Mouse (Mus musculus): ENCODE data around the gene Chst1. TPM values are rescaled to one million over a fixed set of nuclear protein-coding genes. Genes with fewer than 3 reads are reported as not detected.

Gene Chst1
- total and polyA plus RNA-seq, 2 experiments from 2014 or later = 40.4 to 47.4 TPM

DNA sequence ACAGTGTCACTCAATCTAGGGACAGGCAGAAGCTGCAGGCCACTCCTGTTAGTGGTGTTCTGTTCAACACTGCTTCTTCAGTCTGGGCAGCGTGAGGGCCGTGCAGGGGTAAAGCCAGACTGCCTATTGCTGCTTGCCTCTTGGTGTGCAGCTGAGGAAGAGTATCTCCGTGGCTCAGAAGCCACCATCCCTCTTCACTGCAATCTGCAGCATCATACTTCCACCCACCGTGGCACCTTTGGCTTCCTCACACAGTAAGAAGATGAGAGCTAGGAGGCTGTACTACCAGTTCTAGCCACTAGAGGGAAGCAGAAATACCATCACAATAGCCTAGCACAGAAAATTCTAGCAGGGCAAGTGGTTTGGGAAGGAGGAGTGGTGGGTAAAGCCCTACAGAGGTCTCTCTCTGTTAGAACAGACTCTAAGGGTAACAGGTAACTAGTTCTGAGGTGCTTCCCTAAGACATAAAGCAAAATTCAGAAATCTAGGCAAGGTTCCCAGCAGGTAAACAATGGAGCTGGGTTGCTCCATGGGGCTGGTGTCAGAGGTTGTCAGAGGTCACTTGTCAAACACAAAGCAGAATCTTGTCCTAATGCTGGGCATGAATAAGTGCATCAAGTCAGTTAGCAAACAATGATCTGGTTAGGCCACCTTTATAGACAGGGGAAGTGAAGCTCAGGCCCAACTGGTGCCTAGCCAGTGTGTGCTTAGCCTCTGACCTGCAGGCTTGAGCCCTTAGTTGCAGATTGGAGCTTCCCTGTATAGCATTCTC lies 9.5 kb downstream of the Chst1 start:
- Histone ChIP-seq H3K4me1 (ENCODE audit: insufficient read depth) (no peaks in the 10 kb centered on the region), H3K27ac (ENCODE audit: low read depth, low read length) (no peak overlapping the region), H3K9me3 (ENCODE audit: low read length) (no peaks in the 10 kb centered on the region), H3K4me3 (ENCODE audit: low read depth, low read length) (no peak overlapping the region), H3K27me3 (ENCODE audit: insufficient read depth, low read length) (no peaks in the 10 kb centered on the region), H3K36me3 (ENCODE audit: insufficient read depth) (peaks cover 17% of the 10 kb centered on the region), H3K9ac (no peak overlapping the region), H3K4me2 (ENCODE audit: low read depth) (no peak overlapping the region)
- WGBS = 43% methylated on average over 4 of the region's 4 CpGs
- ATAC-seq = peak; percentile 79
- DNase-seq = peak; percentile 93
- TF ChIP-seq CTCF (IDR thresholded peaks at IDR 0.05; ENCODE audit: low read depth) = peak; percentile 98

DNA sequence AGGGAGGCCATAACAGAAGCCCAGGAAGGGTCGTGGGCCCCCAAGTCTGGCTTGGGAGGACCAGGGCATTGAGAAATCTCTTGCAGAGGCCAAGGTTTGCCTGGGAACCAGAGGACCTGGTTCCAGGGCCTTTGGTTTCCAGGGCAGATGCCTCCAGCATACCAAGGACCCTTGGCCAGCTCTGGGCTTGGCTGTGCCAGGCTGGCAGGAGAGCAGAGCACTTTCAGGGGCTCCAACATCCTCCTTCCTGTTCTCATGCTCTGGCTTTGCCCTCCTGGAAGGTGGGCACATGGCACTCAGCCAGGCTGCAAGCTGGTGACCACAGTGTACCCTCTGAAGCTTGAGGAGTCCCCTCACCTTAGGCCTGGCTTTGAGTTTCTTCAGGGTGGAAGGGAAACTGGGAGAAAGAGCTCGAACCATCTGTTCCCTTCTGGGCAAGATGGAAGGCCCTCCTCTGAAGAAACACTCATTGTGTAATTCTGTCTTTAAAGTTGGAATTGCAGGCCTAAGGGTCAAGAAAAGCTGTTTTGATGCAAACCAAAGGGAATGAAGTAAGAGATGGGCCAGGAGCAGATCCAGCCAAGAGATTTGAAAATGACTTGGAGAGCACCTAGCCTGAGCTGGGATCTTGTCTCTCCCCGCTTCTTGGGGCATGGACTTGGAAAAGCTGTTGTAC lies 10.3 kb downstream of the Chst1 start:
- no peak for DNase-seq
- Histone ChIP-seq H3K4me1 (ENCODE audit: insufficient read depth) (no peaks in the 10 kb centered on the region), H3K27ac (ENCODE audit: low read depth, low read length) (no peak overlapping the region), H3K9ac (no peak overlapping the region), H3K27me3 (ENCODE audit: insufficient read depth, low read length) (no peaks in the 10 kb centered on the region), H3K4me3 (ENCODE audit: low read depth, low read length) (no peak overlapping the region), H3K9me3 (ENCODE audit: low read length) (no peaks in the 10 kb centered on the region), H3K36me3 (ENCODE audit: insufficient read depth) (peaks cover 25% of the 10 kb centered on the region), H3K4me2 (ENCODE audit: low read depth) (no peak overlapping the region)
- 78% methylated on average over 3 of the region's 3 CpGs for WGBS
- ATAC-seq = no peak; the same call in 1 of the 2 replicates
- no peak for TF ChIP-seq CTCF (IDR thresholded peaks at IDR 0.05; ENCODE audit: low read depth)

DNA sequence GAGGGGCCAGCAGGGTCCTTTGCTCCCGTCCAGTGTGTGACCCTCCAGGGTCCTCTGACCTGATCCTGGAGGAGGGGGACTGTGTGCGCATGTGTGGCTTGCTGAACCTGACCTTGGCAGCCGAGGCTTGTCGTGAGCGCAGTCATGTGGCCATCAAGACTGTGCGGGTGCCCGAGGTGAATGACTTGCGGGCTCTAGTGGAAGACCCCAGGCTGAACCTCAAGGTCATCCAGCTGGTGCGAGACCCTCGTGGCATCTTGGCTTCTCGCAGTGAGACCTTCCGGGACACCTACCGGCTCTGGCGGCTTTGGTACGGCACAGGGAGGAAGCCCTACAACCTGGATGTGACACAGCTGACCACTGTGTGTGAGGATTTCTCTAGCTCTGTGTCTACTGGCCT lies 14.1 kb downstream of the Chst1 start:
- no peak overlapping the region for H3K4me2 ChIP-seq (ENCODE audit: low read depth)
- H3K4me1 ChIP-seq (ENCODE audit: insufficient read depth) = no peaks in the 10 kb centered on the region
- DNase-seq = no peak
- no peaks in the 10 kb centered on the region for H3K27me3 ChIP-seq (ENCODE audit: insufficient read depth, low read length)
- TF ChIP-seq CTCF (IDR thresholded peaks at IDR 0.05; ENCODE audit: low read depth) = no peak
- H3K9me3 ChIP-seq (ENCODE audit: low read length) = no peaks in the 10 kb centered on the region
- no peak overlapping the region for H3K9ac ChIP-seq
- WGBS = 96% methylated on average over 15 of the region's 15 CpGs
- ATAC-seq = no peak
- no peak overlapping the region for H3K4me3 ChIP-seq (ENCODE audit: low read depth, low read length)
- peaks cover 26% of the 10 kb centered on the region for H3K36me3 ChIP-seq (ENCODE audit: insufficient read depth)
- no peak overlapping the region for H3K27ac ChIP-seq (ENCODE audit: low read depth, low read length)

DNA sequence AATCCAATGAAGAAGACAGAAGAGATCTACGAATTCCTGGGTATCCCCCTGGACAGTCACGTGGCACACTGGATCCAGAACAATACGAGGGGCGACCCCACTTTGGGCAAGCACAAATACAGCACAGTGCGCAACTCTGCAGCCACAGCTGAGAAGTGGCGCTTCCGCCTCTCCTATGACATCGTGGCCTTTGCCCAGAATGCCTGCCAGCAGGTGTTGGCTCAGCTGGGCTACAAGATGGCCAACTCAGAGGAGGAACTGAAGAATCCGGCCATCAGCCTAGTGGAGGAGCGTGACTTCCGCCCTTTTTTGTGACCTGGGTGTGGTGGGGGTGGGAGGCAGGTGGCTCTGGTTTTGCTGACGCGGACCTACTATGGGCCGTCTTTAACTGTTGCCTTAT lies 14.6 kb downstream of the Chst1 start:
- Histone ChIP-seq H3K27me3 (ENCODE audit: insufficient read depth, low read length) (no peaks in the 10 kb centered on the region), H3K4me3 (ENCODE audit: low read depth, low read length) (no peak overlapping the region), H3K4me1 (ENCODE audit: insufficient read depth) (no peaks in the 10 kb centered on the region), H3K9ac (no peak overlapping the region), H3K9me3 (ENCODE audit: low read length) (no peaks in the 10 kb centered on the region), H3K36me3 (ENCODE audit: insufficient read depth) (peaks cover 26% of the 10 kb centered on the region), H3K27ac (ENCODE audit: low read depth, low read length) (no peak overlapping the region), H3K4me2 (ENCODE audit: low read depth) (no peak overlapping the region)
- TF ChIP-seq CTCF (IDR thresholded peaks at IDR 0.05; ENCODE audit: low read depth) = no peak
- DNase-seq (no peak), ATAC-seq (no peak)
- WGBS = 94% methylated on average over 14 of the region's 14 CpGs

DNA sequence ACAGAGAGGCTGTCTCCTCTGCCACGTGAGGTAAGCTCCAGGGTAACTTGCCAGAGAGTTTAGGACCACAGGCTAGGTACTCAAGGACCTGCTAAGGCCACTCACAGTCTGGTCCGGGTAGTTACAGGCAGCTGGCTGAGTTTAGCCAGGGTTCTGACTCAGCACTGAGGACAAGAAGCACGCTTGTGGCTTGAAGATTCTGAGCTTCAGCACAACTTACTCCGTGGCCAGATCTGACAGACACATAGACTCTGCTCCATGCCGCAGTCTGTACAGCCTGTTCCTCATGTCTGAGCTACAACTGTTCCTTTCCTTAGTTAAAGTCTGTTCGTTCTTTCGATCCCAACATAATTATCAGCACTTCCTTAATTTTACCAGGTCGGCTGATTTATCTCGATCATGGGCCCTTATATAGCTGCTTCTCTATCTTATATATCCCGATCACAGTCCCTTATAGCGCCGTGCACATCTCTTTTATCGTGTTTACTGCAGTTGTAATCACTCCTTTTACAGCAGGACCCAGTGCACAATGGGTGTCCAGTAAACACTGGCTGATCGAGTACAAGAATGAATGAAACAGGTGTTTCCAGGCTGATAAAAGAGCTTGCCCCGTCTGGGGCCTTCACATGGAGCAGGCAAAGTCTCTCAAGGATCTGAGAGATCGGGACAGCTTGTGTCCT lies 17.7 kb downstream of the Chst1 start:
- ATAC-seq (no peak), DNase-seq (no peak)
- Histone ChIP-seq H3K27ac (ENCODE audit: low read depth, low read length) (no peak overlapping the region), H3K36me3 (ENCODE audit: insufficient read depth) (peaks cover 22% of the 10 kb centered on the region), H3K9ac (no peak overlapping the region), H3K9me3 (ENCODE audit: low read length) (no peaks in the 10 kb centered on the region), H3K27me3 (ENCODE audit: insufficient read depth, low read length) (no peaks in the 10 kb centered on the region), H3K4me3 (ENCODE audit: low read depth, low read length) (no peak overlapping the region), H3K4me2 (ENCODE audit: low read depth) (no peak overlapping the region), H3K4me1 (ENCODE audit: insufficient read depth) (no peaks in the 10 kb centered on the region)
- TF ChIP-seq CTCF (IDR thresholded peaks at IDR 0.05; ENCODE audit: low read depth) = no peak
- 77% methylated on average over 16 of the region's 16 CpGs for WGBS

DNA sequence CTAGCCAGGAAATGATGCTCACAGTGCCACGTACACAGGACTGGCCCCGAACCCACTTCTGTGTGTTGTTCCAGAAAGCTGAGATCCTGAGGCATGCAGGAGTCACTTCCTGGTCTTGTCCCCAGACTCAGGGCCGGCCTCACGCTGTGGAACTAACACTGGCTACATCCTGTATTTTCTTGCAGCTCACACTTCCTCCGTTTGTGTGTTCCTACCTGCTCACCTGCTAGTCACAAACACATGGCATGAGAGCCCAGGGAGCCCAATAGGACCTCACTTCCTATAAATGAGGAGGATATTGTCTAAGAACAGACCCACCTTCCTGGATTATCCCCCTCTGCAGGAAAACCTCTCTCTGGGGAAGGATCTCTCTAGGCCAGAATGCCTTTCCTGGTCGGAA lies 18.5 kb downstream of the Chst1 start:
- Histone ChIP-seq H3K36me3 (ENCODE audit: insufficient read depth) (peaks cover 19% of the 10 kb centered on the region; the same call in 1 of the 2 replicates), H3K27ac (ENCODE audit: low read depth, low read length) (no peak overlapping the region), H3K9me3 (ENCODE audit: low read length) (no peaks in the 10 kb centered on the region), H3K9ac (no peak overlapping the region), H3K4me1 (ENCODE audit: insufficient read depth) (no peaks in the 10 kb centered on the region), H3K4me2 (ENCODE audit: low read depth) (no peak overlapping the region), H3K4me3 (ENCODE audit: low read depth, low read length) (no peak overlapping the region), H3K27me3 (ENCODE audit: insufficient read depth, low read length) (no peaks in the 10 kb centered on the region)
- WGBS = 88% methylated on average over 6 of the region's 6 CpGs
- no peak for DNase-seq
- no peak for ATAC-seq
- TF ChIP-seq CTCF (IDR thresholded peaks at IDR 0.05; ENCODE audit: low read depth) = no peak

DNA sequence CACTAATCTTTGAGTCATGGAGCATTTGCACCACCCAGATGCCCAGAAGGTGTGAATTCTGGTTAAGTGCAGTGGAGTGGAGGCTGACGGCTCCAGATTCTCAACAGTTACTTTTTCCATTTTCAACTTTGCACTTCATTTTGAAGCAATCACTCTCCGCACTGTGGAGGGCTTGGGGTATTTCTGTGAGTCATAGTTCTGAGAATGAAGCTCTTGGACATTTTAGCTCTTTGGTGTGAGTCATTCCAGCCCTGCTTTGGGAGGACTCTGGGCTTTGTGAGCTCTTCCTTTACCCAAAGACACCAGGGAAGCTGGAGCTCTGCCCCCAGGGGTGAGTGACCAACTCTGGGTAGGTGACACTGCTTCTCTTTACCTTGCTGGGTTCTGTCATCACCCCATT lies 28.1 kb downstream of the Chst1 start:
- no peak for ATAC-seq
- Histone ChIP-seq H3K27me3 (ENCODE audit: insufficient read depth, low read length) (no peaks in the 10 kb centered on the region), H3K27ac (ENCODE audit: low read depth, low read length) (no peak overlapping the region), H3K36me3 (ENCODE audit: insufficient read depth) (no peaks in the 10 kb centered on the region), H3K9me3 (ENCODE audit: low read length) (no peaks in the 10 kb centered on the region), H3K4me1 (ENCODE audit: insufficient read depth) (no peaks in the 10 kb centered on the region), H3K4me2 (ENCODE audit: low read depth) (no peak overlapping the region), H3K4me3 (ENCODE audit: low read depth, low read length) (no peak overlapping the region), H3K9ac (no peak overlapping the region)
- no peak for TF ChIP-seq CTCF (IDR thresholded peaks at IDR 0.05; ENCODE audit: low read depth)
- DNase-seq = no peak
- 79% methylated on average over 2 of the region's 2 CpGs for WGBS
